Mouse (Mus musculus) MEL (cell line): ENCODE measurements around the gene Chd2. TPM values are rescaled to one million over a fixed set of nuclear protein-coding genes. Genes with fewer than 3 reads are reported as not detected.
"Not testable (repeated sequence)": the region's sequence is repeated elsewhere in the genome, so short reads cannot be mapped to it uniquely, and the experiment has no call there.

Experiments
- DNase-seq: peaks from one replicate; pipeline ENCODE4 v3.0.0; 2011; ENCODE audit warnings: low read depth, low spot score
- H3K27ac ChIP-seq: 2 replicates; pipeline ENCODE4 v1.5.1; 2012; ENCODE audit warnings: low read depth, mild to moderate bottlenecking, control low read depth, low read length, moderate library complexity; ENCODE audit not compliant: control insufficient read depth
- H3K27me3 ChIP-seq, 2 experiments: fragments of 150-350 bp in 1 of 2; sonication (generic) in 1 of 2; 2 replicates each; pipeline ENCODE4 v1.6.1; 2012; ENCODE audit warnings: low read length in 2 of 2, mild to moderate bottlenecking in 2 of 2, improper control_type of control experiment in 1 of 2, moderate library complexity in 1 of 2; ENCODE audit not compliant: insufficient read depth in 2 of 2, control insufficient read depth in 1 of 2
- H3K36me3 ChIP-seq, 2 experiments: 2 replicates each; pipeline ENCODE4 v1.6.1; 2012 to 2014; ENCODE audit warnings: low read length in 2 of 2, improper control_type of control experiment in 1 of 2, inconsistent platforms in 1 of 2, mild to moderate bottlenecking in 1 of 2; ENCODE audit not compliant: insufficient read depth in 2 of 2, control insufficient read depth in 1 of 2
- H3K4me1 ChIP-seq, 2 experiments: fragments of 150-350 bp in 1 of 2; sonication (generic) in 1 of 2; 2 replicates each; pipeline ENCODE4 v1.6.1; 2012; ENCODE audit warnings: low read length in 2 of 2, improper control_type of control experiment in 1 of 2, mild to moderate bottlenecking in 1 of 2; ENCODE audit not compliant: insufficient read depth in 2 of 2, control insufficient read depth in 1 of 2
- H3K4me3 ChIP-seq, 2 experiments: fragments of 150-350 bp in 1 of 2; sonication (generic) in 1 of 2; 2 replicates each; pipeline ENCODE4 v1.5.1; 2012; ENCODE audit warnings: low read depth in 2 of 2, low read length in 2 of 2, mild to moderate bottlenecking in 2 of 2, moderate library complexity in 2 of 2, control low read depth in 1 of 2, improper control_type of control experiment in 1 of 2; ENCODE audit not compliant: control insufficient read depth in 1 of 2, insufficient read depth in 1 of 2
- H3K79me2 ChIP-seq: 2 replicates; pipeline ENCODE4 v1.6.1; 2012; ENCODE audit warnings: mild to moderate bottlenecking, low read length, moderate library complexity; ENCODE audit not compliant: control insufficient read depth, poor library complexity, insufficient read depth
- H3K9ac ChIP-seq: 2 replicates; pipeline ENCODE4 v1.6.1; 2012; ENCODE audit warnings: low read depth, mild to moderate bottlenecking, control low read depth, low read length, moderate library complexity; ENCODE audit not compliant: control insufficient read depth, poor library complexity, severe bottlenecking
- H3K9me3 ChIP-seq: fragments of 150-350 bp; sonication (generic); replicated peaks from 2 replicates; pipeline ENCODE4 v1.6.1; 2012; ENCODE audit warnings: mild to moderate bottlenecking, low read length, improper control_type of control experiment, moderate library complexity; ENCODE audit not compliant: insufficient read depth
- BHLHE40 ChIP-seq: IDR thresholded peaks from 2 replicates; pipeline ENCODE4 v1.6.1; 2012; ENCODE audit warnings: low read depth, mild to moderate bottlenecking, inconsistent platforms, low read length, improper control_type of control experiment, borderline replicate concordance
- CHD1 ChIP-seq: IDR thresholded peaks from 2 replicates; pipeline ENCODE4 v1.6.1; 2012; ENCODE audit warnings: low read depth, mild to moderate bottlenecking, inconsistent platforms, low read length, improper control_type of control experiment
- ELF1 ChIP-seq: IDR thresholded peaks from 2 replicates; pipeline ENCODE4 v1.6.1; 2014; ENCODE audit warnings: low read depth, mild to moderate bottlenecking, inconsistent platforms, low read length, improper control_type of control experiment, moderate library complexity
- EP300 ChIP-seq, 2 experiments: IDR thresholded peaks; 2 replicates each; pipeline ENCODE4 v1.6.1; 2011; ENCODE audit warnings: improper control_type of control experiment in 2 of 2, low read length in 2 of 2, low read depth in 1 of 2, mild to moderate bottlenecking in 1 of 2
- ETS1 ChIP-seq: IDR thresholded peaks from 2 replicates; pipeline ENCODE4 v1.6.1; 2012; ENCODE audit warnings: low read depth, mild to moderate bottlenecking, inconsistent platforms, low read length, improper control_type of control experiment, moderate library complexity
- GATA1 ChIP-seq: IDR thresholded peaks from 2 replicates; pipeline ENCODE4 v1.6.1; 2011; ENCODE audit warnings: low read depth, low read length, improper control_type of control experiment
- HCFC1 ChIP-seq: IDR thresholded peaks from 2 replicates; pipeline ENCODE4 v1.6.1; 2012; ENCODE audit warnings: low read depth, mild to moderate bottlenecking, inconsistent platforms, low read length, improper control_type of control experiment, moderate library complexity
- KAT2A ChIP-seq: conservative IDR thresholded peaks from 2 replicates; pipeline ENCODE4 v1.6.1; 2012; ENCODE audit warnings: low read depth, low read length, improper control_type of control experiment, inconsistent platforms
- MAFK ChIP-seq: IDR thresholded peaks from 2 replicates; pipeline ENCODE4 v1.6.1; 2011; ENCODE audit warnings: low read depth, mild to moderate bottlenecking, low read length, improper control_type of control experiment, borderline replicate concordance
- MAX ChIP-seq: IDR thresholded peaks from 2 replicates; pipeline ENCODE4 v1.6.1; 2011; ENCODE audit warnings: low read length, improper control_type of control experiment
- MYC ChIP-seq: IDR thresholded peaks from 2 replicates; pipeline ENCODE4 v1.6.1; 2011; ENCODE audit warnings: low read depth, mild to moderate bottlenecking, low read length, improper control_type of control experiment, moderate library complexity
- POLR2A ChIP-seq, 2 experiments: IDR thresholded peaks; 2 replicates each; pipeline ENCODE4 v1.6.1; 2011 to 2012; ENCODE audit warnings: low read length in 2 of 2, mild to moderate bottlenecking in 2 of 2, control low read depth in 1 of 2, improper control_type of control experiment in 1 of 2, low read depth in 1 of 2, moderate library complexity in 1 of 2; ENCODE audit not compliant: control insufficient read depth in 1 of 2, insufficient read depth in 1 of 2, poor library complexity in 1 of 2
- POLR2AphosphoS2 ChIP-seq: IDR thresholded peaks from 2 replicates; pipeline ENCODE4 v1.6.1; 2011; ENCODE audit warnings: low read length, improper control_type of control experiment
- RCOR1 ChIP-seq: IDR thresholded peaks from 2 replicates; pipeline ENCODE4 v1.6.1; 2012; ENCODE audit warnings: low read depth, mild to moderate bottlenecking, inconsistent platforms, low read length, improper control_type of control experiment
- SIN3A ChIP-seq: IDR thresholded peaks from 2 replicates; pipeline ENCODE4 v1.6.1; 2012; ENCODE audit warnings: low read length, improper control_type of control experiment, inconsistent platforms
- TBP ChIP-seq: IDR thresholded peaks from 2 replicates; pipeline ENCODE4 v1.8.0; 2011; ENCODE audit warnings: low read depth, low read length, improper control_type of control experiment
- TCF12 ChIP-seq: IDR thresholded peaks from 2 replicates; pipeline ENCODE4 v1.6.1; 2014; ENCODE audit warnings: low read depth, mild to moderate bottlenecking, inconsistent platforms, low read length, improper control_type of control experiment, moderate library complexity
- UBTF ChIP-seq: IDR thresholded peaks from 2 replicates; pipeline ENCODE4 v1.6.1; 2012; ENCODE audit warnings: low read depth, mild to moderate bottlenecking, inconsistent platforms, low read length, improper control_type of control experiment, moderate library complexity, borderline replicate concordance; ENCODE audit not compliant: insufficient read depth
- USF2 ChIP-seq, 2 experiments: IDR thresholded peaks; 2 replicates each; pipeline ENCODE4 v1.6.1; 2011 to 2012; ENCODE audit warnings: improper control_type of control experiment in 2 of 2, low read length in 2 of 2, borderline replicate concordance in 1 of 2, inconsistent platforms in 1 of 2, low read depth in 1 of 2, mild to moderate bottlenecking in 1 of 2; ENCODE audit not compliant: insufficient read depth in 1 of 2
- ZKSCAN1 ChIP-seq: IDR thresholded peaks from 2 replicates; pipeline ENCODE4 v1.6.1; 2012; ENCODE audit warnings: low read depth, mild to moderate bottlenecking, inconsistent platforms, low read length, improper control_type of control experiment, moderate library complexity
- ZMIZ1 ChIP-seq: IDR thresholded peaks from 2 replicates; pipeline ENCODE4 v1.6.1; 2012; ENCODE audit warnings: low read depth, mild to moderate bottlenecking, inconsistent platforms, low read length, improper control_type of control experiment, moderate library complexity
- ZNF384 ChIP-seq: IDR thresholded peaks from 2 replicates; pipeline ENCODE4 v1.6.1; 2012; ENCODE audit warnings: low read depth, mild to moderate bottlenecking, inconsistent platforms, low read length, improper control_type of control experiment
- polyA plus RNA-seq, 2 experiments: library from polyadenylated mRNA; stranded (reverse) in 1 of 2; unstranded in 1 of 2; fragments of >175 nt in 1 of 2; fragments of >200 nt in 1 of 2; gene quantifications; 2 replicates each; pipeline versions ENCODE4 v1.2.1 to v1.2.4; 2012; ENCODE audit warnings: low replicate concordance in 2 of 2, low read depth in 1 of 2; ENCODE audit not compliant: insufficient read length in 2 of 2, insufficient read depth in 1 of 2, missing spikeins in 1 of 2
- total RNA-seq: library from RNA; depleted of rRNA; stranded (reverse); fragments of 300-350 nt; gene quantifications from 2 replicates; pipeline ENCODE4 v1.2.3, GENCODE M21; 2012

Chd2 gene
- total and polyA plus RNA-seq, 3 experiments = 9.9 to 275 (median 21.4) TPM

GRCm38 (mm10) chr7:73520231-73520630 lies 21.4 kb downstream of the Chd2 start:
- TF ChIP-seq TBP = 0 out of 2 replicates have a peak, but pooled peaks have one; percentile 32
- TF ChIP-seq UBTF = no peak
- no peak for TF ChIP-seq ELF1
- TF ChIP-seq BHLHE40 = no peak
- no peak overlapping the region for H3K9ac ChIP-seq
- H3K4me1 ChIP-seq = peaks cover 7 to 11% of the 10 kb centered on the region in 2 experiments
- DNase-seq = no peak
- H3K36me3 ChIP-seq = peaks cover 11 to 22% of the 10 kb centered on the region in 2 experiments
- H3K79me2 ChIP-seq = peaks cover 4% of the 10 kb centered on the region
- H3K4me3 ChIP-seq = no peak overlapping the region
- H3K9me3 ChIP-seq = no peaks in the 10 kb centered on the region
- H3K27ac ChIP-seq = no peak overlapping the region
- H3K27me3 ChIP-seq = no peaks in the 10 kb centered on the region

- H3K4me3 ChIP-seq = no peak overlapping the region
- no peak overlapping the region for H3K9ac ChIP-seq
- H3K4me1 ChIP-seq = peaks cover 7 to 11% of the 10 kb centered on the region in 2 experiments
- H3K27ac ChIP-seq = no peak overlapping the region; the same call in 1 of the 2 replicates
- no peaks in the 10 kb centered on the region for H3K27me3 ChIP-seq
- no peaks in the 10 kb centered on the region for H3K9me3 ChIP-seq
- peaks cover 4% of the 10 kb centered on the region; the same call in 1 of the 2 replicates for H3K79me2 ChIP-seq
- no peak for DNase-seq
- TF ChIP-seq USF2 (IDR thresholded peaks at IDR 0.05; ENCODE audit: borderline replicate concordance in 1 of 2, insufficient read depth in 1 of 2, low read depth in 1 of 2, low read length in 2 of 2) = no peak
- no peak for TF ChIP-seq TBP
- TF ChIP-seq POLR2AphosphoS2 = no peak
- H3K36me3 ChIP-seq = peaks cover 18 to 19% of the 10 kb centered on the region in 2 experiments
These were observed 22.4 kb downstream of the Chd2 start for GRCm38 (mm10) chr7:73519060-73519796.

- H3K79me2 ChIP-seq, H3K27me3 ChIP-seq, H3K9ac ChIP-seq, H3K4me3 ChIP-seq, H3K9me3 ChIP-seq: not testable (repeated sequence)
- Histone ChIP-seq H3K36me3 (peaks cover 16 to 18% of the 10 kb centered on the region in 2 experiments), H3K27ac (peak overlapping the region; percentile 15; the same call in 1 of the 2 replicates)
- DNase-seq = peak; percentile 87
- TF ChIP-seq HCFC1 (0 out of 2 replicates have a peak, but pooled peaks have one; percentile 42), TBP (peak; percentile 98), TCF12 (peak; percentile 53), ETS1 (peak; percentile 88), GATA1 (peak; percentile 91), EP300 (IDR thresholded peaks at IDR 0.05; ENCODE audit: low read depth in 1 of 2, low read length in 2 of 2) (peak; percentile 43 to 61; a peak in 3 of 4 replicates), ZKSCAN1 (peak; percentile 72; the same call in 1 of the 2 replicates), SIN3A (peak; percentile 74), MAFK (peak; percentile 85), ZNF384 (peak; percentile 97), ZMIZ1 (peak; percentile 58; the same call in 1 of the 2 replicates), MAX (peak; percentile 36; the same call in 1 of the 2 replicates), MYC (peak; percentile 72; the same call in 1 of the 2 replicates), KAT2A (peak; percentile 41; the same call in 1 of the 2 replicates), RCOR1 (peak; percentile 82), CHD1 (0 out of 2 replicates have a peak, but pooled peaks have one; percentile 6), POLR2A (IDR thresholded peaks at IDR 0.05; ENCODE audit: control insufficient read depth in 1 of 2, insufficient read depth in 1 of 2, low read depth in 1 of 2, low read length in 2 of 2, poor library complexity in 1 of 2) (peak in 1 of 2 experiments; percentile 57; a peak in 1 of 4 replicates), POLR2AphosphoS2 (peak; percentile 89)
- TF ChIP-seq, all 39 proteins: peak for 18; not testable (repeated sequence) for 21
- peaks cover 7 to 11% of the 10 kb centered on the region in 2 experiments for H3K4me1 ChIP-seq
These were observed 23.2 kb downstream of the Chd2 start for GRCm38 (mm10) chr7:73518373-73518980.
